Mouse (Mus musculus): ENCODE data around the gene Gm9. TPM values are rescaled to one million over a fixed set of nuclear protein-coding genes. Genes with fewer than 3 reads are reported as not detected.

Gene Gm9
- not detected for polyA plus RNA-seq (2017; shearing (Covaris generic))

DNA sequence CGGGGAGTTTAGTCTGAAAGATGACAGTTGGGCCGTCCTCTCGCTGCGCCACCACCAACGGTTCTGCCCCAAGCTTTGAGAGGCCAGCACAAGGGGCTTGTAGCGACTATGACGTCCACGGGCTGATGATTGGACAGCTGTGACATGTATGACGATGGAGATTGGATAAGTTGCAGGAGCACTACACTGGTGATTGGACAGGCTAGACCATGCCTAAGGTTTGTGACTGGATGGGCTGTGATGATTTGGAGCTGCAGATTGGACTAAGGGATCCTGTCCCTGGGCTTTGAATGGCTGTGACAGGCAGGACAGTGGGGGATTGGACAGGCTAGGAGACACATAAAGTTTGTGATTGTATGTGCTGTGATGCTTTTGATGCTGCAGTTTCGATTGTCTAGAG, at the start of gene Gm9:
TSS of gene Gm9 (minus strand) at position 101 of the 400 bp plus-strand sequence.

DNA sequence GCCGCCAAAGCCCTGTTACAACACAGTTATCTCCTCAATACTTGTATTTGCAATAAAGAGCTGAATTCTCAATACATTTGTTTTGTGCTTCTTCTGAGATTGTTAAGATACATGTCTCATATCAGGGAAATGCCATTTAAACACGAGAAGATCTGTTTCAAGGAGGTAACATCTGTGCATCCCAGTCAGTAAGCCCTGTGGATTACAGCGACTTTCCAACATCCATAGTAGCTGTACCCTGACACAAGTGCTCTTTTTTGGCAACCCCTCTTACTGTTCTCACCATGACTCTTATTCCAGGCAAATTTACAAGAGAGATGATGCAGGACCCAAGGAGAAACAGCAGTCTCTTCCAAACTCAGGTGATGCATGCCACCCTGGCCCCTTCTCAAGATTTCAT, 38.8 kb upstream of the Gm9 start, which contains the start of gene Rhox3a:
TSS of gene Rhox3a (plus strand) at position 301 of the 400 bp plus-strand sequence.

GRCm38 (mm10) chrX:37244676-37245075, 33.8 kb upstream of the Gm9 start, which contains the start of gene Rhox2a:
Gene Rhox2a (plus strand): TSS chrX:37244976.

GRCm38 (mm10) chrX:37222158-37222557, 11.3 kb upstream of the Gm9 start, which contains the start of gene Rhox1:
Gene Rhox1 (minus strand): TSS chrX:37222258.

DNA sequence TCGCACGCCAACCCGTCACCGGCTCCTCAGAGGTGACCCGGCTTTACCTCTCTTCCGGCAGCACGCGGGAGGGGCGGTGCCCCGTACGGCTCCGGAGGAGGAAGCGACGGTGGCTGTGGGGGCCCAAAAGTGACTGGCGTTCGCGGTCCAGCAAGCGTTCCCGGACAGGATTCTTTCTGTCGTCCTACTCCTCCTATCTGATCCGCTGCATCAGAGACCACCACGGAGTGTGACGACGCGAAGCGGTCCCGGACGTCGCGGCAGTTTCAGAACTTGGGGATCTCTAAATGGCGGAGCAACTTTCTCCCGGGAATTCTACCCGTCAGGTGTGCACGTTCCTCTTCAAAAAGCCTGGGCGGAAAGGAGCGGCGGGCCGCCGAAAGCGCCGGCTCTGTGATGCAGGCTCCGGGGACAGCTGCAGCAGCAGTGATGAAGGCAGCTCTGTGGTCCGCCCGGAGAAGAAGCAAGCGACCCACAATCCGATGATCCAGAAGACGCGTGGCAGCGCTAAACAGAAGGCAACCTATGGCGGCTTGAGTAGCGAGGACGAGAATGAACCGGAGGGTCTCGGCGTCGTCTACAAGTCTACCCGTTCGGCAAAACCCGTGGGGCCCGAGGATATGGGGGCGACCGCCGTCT, 19.6 kb downstream of the Gm9 start, which contains the start of the genes Ndufa1 and Rnf113a1:
TSS of gene Ndufa1 (minus strand) at position 59 of the 639 bp plus-strand sequence.
TSS of gene Rnf113a1 (plus strand) at position 141 of the 639 bp plus-strand sequence.

DNA sequence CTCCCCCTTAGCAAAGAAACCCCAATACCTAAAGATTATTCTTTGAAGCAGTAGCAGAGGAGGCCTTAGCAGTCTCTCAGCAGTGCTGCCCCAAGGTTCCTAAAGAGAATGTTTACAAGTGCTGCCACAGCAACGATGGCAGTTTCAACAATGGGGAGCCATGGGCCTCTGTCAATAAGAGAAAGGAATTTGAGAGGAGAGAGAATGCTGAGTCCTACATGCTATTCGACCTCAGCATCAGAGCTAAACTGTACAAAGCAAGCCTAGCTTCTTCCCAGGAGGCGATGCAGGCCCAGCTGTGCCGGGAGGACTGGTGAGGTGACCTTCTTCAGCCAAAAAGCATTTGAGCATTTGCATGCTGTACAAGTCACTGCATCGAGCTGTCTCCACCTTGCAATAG, 42.1 kb downstream of the Gm9 start, which contains the start of gene Akap14:
TSS of gene Akap14 (minus strand) at position 101 of the 400 bp plus-strand sequence.

Other genes starting within 250 kb of the Gm9 start
- 163 TPM for gene Sept6, start 219.2 kb downstream of the Gm9 start, polyA plus RNA-seq (2017; shearing (Covaris generic))
- gene Sowahd, start 162.2 kb downstream of the Gm9 start, polyA plus RNA-seq (2017; shearing (Covaris generic)) = not detected
- 621 TPM for gene Rpl39, start 125.6 kb downstream of the Gm9 start, polyA plus RNA-seq (2017; shearing (Covaris generic))
- gene Upf3b, start 100.7 kb downstream of the Gm9 start, polyA plus RNA-seq (2017; shearing (Covaris generic)) = 26.0 TPM
- gene Nkap, start 84.2 kb downstream of the Gm9 start, polyA plus RNA-seq (2017; shearing (Covaris generic)) = 24.4 TPM
- gene Akap14, start 42.2 kb downstream of the Gm9 start, polyA plus RNA-seq (2017; shearing (Covaris generic)) = 0.15 TPM
- gene Ndufa1, start 19.9 kb downstream of the Gm9 start, polyA plus RNA-seq (2017; shearing (Covaris generic)) = 270 TPM
- 12.8 TPM for gene Rnf113a1, start 19.8 kb downstream of the Gm9 start, polyA plus RNA-seq (2017; shearing (Covaris generic))
- not detected for gene Rhox1, start 11.2 kb upstream of the Gm9 start, polyA plus RNA-seq (2017; shearing (Covaris generic))
- not detected for gene Rhox2a, start 33.9 kb upstream of the Gm9 start, polyA plus RNA-seq (2017; shearing (Covaris generic))
- gene Rhox3a, start 38.9 kb upstream of the Gm9 start, polyA plus RNA-seq (2017; shearing (Covaris generic)) = not detected
- not detected for gene Rhox4a, start 54.3 kb upstream of the Gm9 start, polyA plus RNA-seq (2017; shearing (Covaris generic))
- not detected for gene Rhox3a2, start 169.0 kb upstream of the Gm9 start, polyA plus RNA-seq (2017; shearing (Covaris generic))
- gene Rhox4a2, start 179.8 kb upstream of the Gm9 start, polyA plus RNA-seq (2017; shearing (Covaris generic)) = not detected
- gene Rhox2b, start 201.0 kb upstream of the Gm9 start, polyA plus RNA-seq (2017; shearing (Covaris generic)) = not detected
- not detected for gene Rhox4b, start 221.5 kb upstream of the Gm9 start, polyA plus RNA-seq (2017; shearing (Covaris generic))
- gene Rhox2c, start 242.6 kb upstream of the Gm9 start, polyA plus RNA-seq (2017; shearing (Covaris generic)) = not detected
- gene Rhox3c, start 247.5 kb upstream of the Gm9 start, polyA plus RNA-seq (2017; shearing (Covaris generic)) = not detected

Data from activated CD4-positive, CD25-positive, alpha-beta regulatory T cell, adult 9 weeks (primary cell).